Mouse (Mus musculus) bone marrow, adult 2 months (tissue): ENCODE data around the gene Use1. TPM values are rescaled to one million over a fixed set of nuclear protein-coding genes. Genes with fewer than 3 reads are reported as not detected.

Experiments
- H3K27ac ChIP-seq: fragments of 200-500 bp; 2 replicates; pipeline ENCODE4 v1.5.1; 2012; ENCODE audit warnings: low read depth, mild to moderate bottlenecking, control low read depth, inconsistent platforms, low read length; ENCODE audit not compliant: control insufficient read depth, poor library complexity, insufficient read depth
- H3K4me1 ChIP-seq: fragments of 200-500 bp; 2 replicates; pipeline ENCODE4 v1.6.1; 2011; ENCODE audit warnings: low read length; ENCODE audit not compliant: control insufficient read depth, insufficient read depth
- H3K4me3 ChIP-seq: fragments of 200-500 bp; replicated peaks from 2 replicates; pipeline ENCODE3; 2011; ENCODE audit warnings: mild to moderate bottlenecking, low read depth, low read length, control low read depth; ENCODE audit not compliant: control insufficient read depth
- CTCF ChIP-seq: fragments of 200-500 bp; IDR thresholded peaks from 2 replicates; pipeline ENCODE4 v1.5.1; 2011; ENCODE audit warnings: low read length, control low read depth; ENCODE audit not compliant: control insufficient read depth, insufficient read depth
- POLR2A ChIP-seq: fragments of 200-500 bp; IDR thresholded peaks from 2 replicates; pipeline ENCODE4 v1.6.1; 2011; ENCODE audit warnings: low read depth, mild to moderate bottlenecking, control low read depth, low read length, borderline replicate concordance; ENCODE audit not compliant: control insufficient read depth
- WGBS: fragments of 180-500 bp; shearing (Covaris S2); methylation state at CpG from one replicate; pipeline ENCODE4 v1.1.7; 2018; 5-methylcytosine and 5-hydroxymethylcytosine counted together
- polyA plus RNA-seq: library from polyadenylated mRNA; stranded (reverse); fragments of >200 nt; gene quantifications from 2 replicates; pipeline ENCODE4 v1.2.4, GENCODE M21; 2011; ENCODE audit warnings: low replicate concordance; ENCODE audit not compliant: missing spikeins, insufficient read depth, insufficient read length

Use1 gene
- polyA plus RNA-seq, 1 experiment, result 139 TPM

GRCm38 (mm10) chr8:71351520-71351919, 15.1 kb upstream of the Use1 start:
- TF ChIP-seq POLR2A (no peak), CTCF (no peak)
- 86% methylated on average over 1 of the region's 1 CpGs for WGBS
- Histone ChIP-seq H3K4me1 (no peaks in the 10 kb centered on the region; the same call in 1 of the 2 replicates), H3K4me3 (no peak overlapping the region), H3K27ac (no peak overlapping the region)

- H3K4me3 ChIP-seq, result no peak overlapping the region
- no peak for TF ChIP-seq POLR2A
- TF ChIP-seq CTCF, result no peak
- H3K4me1 ChIP-seq, result no peaks in the 10 kb centered on the region
- WGBS, result 83% methylated on average over 3 of the region's 3 CpGs
- H3K27ac ChIP-seq, result no peak overlapping the region
These were observed 8.6 kb upstream of the Use1 start for GRCm38 (mm10) chr8:71358026-71358425.

GRCm38 (mm10) chr8:71367529-71368176, 1.0 kb downstream of the Use1 start:
- TF ChIP-seq POLR2A (no peak), CTCF (no peak)
- Histone ChIP-seq H3K4me3 (peak overlapping the region; percentile 80), H3K27ac (peak overlapping the region; percentile 91), H3K4me1 (peaks cover 2% of the 10 kb centered on the region; the same call in 1 of the 2 replicates)
- WGBS, result 21% methylated on average over 17 of the region's 17 CpGs

- TF ChIP-seq CTCF (no peak), POLR2A (no peak)
- H3K4me1 ChIP-seq, result peaks cover 2% of the 10 kb centered on the region; the same call in 1 of the 2 replicates
- H3K27ac ChIP-seq, result no peak overlapping the region
- no peak overlapping the region for H3K4me3 ChIP-seq
These were observed 1.7 kb downstream of the Use1 start for GRCm38 (mm10) chr8:71368366-71368765.

- Histone ChIP-seq H3K4me1 (peaks cover 2% of the 10 kb centered on the region; the same call in 1 of the 2 replicates), H3K4me3 (no peak overlapping the region), H3K27ac (no peak overlapping the region)
- TF ChIP-seq CTCF, result no peak
- no peak for TF ChIP-seq POLR2A
- 89% methylated on average over 10 of the region's 10 CpGs for WGBS
These were observed 2.5 kb downstream of the Use1 start for GRCm38 (mm10) chr8:71369040-71369718.

GRCm38 (mm10) chr8:71370711-71371235, 4.1 kb downstream of the Use1 start:
- peak overlapping the region; percentile 14 for H3K4me3 ChIP-seq
- TF ChIP-seq CTCF, result no peak
- no peak for TF ChIP-seq POLR2A
- peaks cover 2% of the 10 kb centered on the region; the same call in 1 of the 2 replicates for H3K4me1 ChIP-seq
- H3K27ac ChIP-seq, result peak overlapping the region; percentile 95
- WGBS, result 15% methylated on average over 5 of the region's 5 CpGs

- H3K4me3 ChIP-seq, result peak within 1 kb of the TSS; percentile 76
- whole genome bisulfite sequencing, result under 1% methylated on average over 68 of the region's 68 CpGs
- TF ChIP-seq POLR2A, result peak; percentile 90; the same call in 1 of the 2 replicates
- peak; percentile 84 for TF ChIP-seq CTCF
- peaks cover 3% of the 10 kb centered on the region; the same call in 1 of the 2 replicates for H3K4me1 ChIP-seq
- H3K27ac ChIP-seq, result peak within 1 kb of the TSS; percentile 95
These were observed 4.7 kb downstream of the Use1 start, which contains the start of gene Ocel1 for GRCm38 (mm10) chr8:71371236-71371848. Gene Ocel1, plus strand, starts transcription at chr8:71371298.

GRCm38 (mm10) chr8:71372427-71372826, 5.8 kb downstream of the Use1 start:
- no peak overlapping the region for H3K27ac ChIP-seq
- TF ChIP-seq CTCF, result no peak
- no peak for TF ChIP-seq POLR2A
- H3K4me3 ChIP-seq, result no peak overlapping the region
- WGBS, result 88% methylated on average over 12 of the region's 12 CpGs
- H3K4me1 ChIP-seq, result peaks cover 3% of the 10 kb centered on the region; the same call in 1 of the 2 replicates
